Mouse (Mus musculus) embryonic facial prominence, embryonic 13.5 days (tissue): ENCODE measurements around the gene Gm49384. TPM values are rescaled to one million over a fixed set of nuclear protein-coding genes. Genes with fewer than 3 reads are reported as not detected.

Source experiments
- ATAC-seq: fragments of 200-750 bp; cut with Nextera tagmentation; 2 replicates; pipeline ENCODE4 v1.8.0; 2017; ENCODE audit warnings: low read depth; ENCODE audit not compliant: insufficient number of reproducible peaks, insufficient read depth, low FRiP score, low TSS enrichment
- H3K27ac ChIP-seq: fragments of 300-500 bp; sonication (generic); 2 replicates; pipeline ENCODE4 v1.5.1; 2015; ENCODE audit warnings: moderate library complexity, mild to moderate bottlenecking, inconsistent platforms
- H3K27me3 ChIP-seq: fragments of 300-500 bp; sonication (generic); 2 replicates; pipeline ENCODE4 v1.6.1; 2015; ENCODE audit warnings: mild to moderate bottlenecking, inconsistent platforms
- H3K36me3 ChIP-seq: fragments of 300-500 bp; sonication (generic); 2 replicates; pipeline ENCODE4 v1.6.1; 2015; ENCODE audit warnings: mild to moderate bottlenecking, inconsistent platforms
- H3K4me1 ChIP-seq: fragments of 300-500 bp; sonication (generic); 2 replicates; pipeline ENCODE4 v1.6.1; 2015; ENCODE audit warnings: inconsistent platforms
- H3K4me2 ChIP-seq: fragments of 300-500 bp; sonication (generic); 2 replicates; pipeline ENCODE4 v1.6.1; 2015; ENCODE audit warnings: moderate library complexity, mild to moderate bottlenecking, inconsistent platforms
- H3K4me3 ChIP-seq: fragments of 300-500 bp; sonication (generic); 2 replicates; pipeline ENCODE4 v1.5.1; 2015; ENCODE audit warnings: mild to moderate bottlenecking, inconsistent platforms
- H3K9ac ChIP-seq: fragments of 300-500 bp; sonication (generic); 2 replicates; pipeline ENCODE4 v1.6.1; 2015; ENCODE audit warnings: mild to moderate bottlenecking, inconsistent platforms
- H3K9me3 ChIP-seq: fragments of 300-500 bp; sonication (generic); 2 replicates; pipeline ENCODE4 v1.6.1; 2016; ENCODE audit warnings: inconsistent platforms
- WGBS: fragments of 180-500 bp; shearing (Covaris S2); methylation state at CpG from one replicate; pipeline ENCODE4 v1.1.7; 2015; ENCODE audit warnings: mixed read lengths; 5-methylcytosine and 5-hydroxymethylcytosine counted together
- polyA plus RNA-seq: library from polyadenylated mRNA; unstranded; fragments of >200 nt; fragmentation: Nextera tagmentation; extraction: Ambion mirVana; gene quantifications from 2 replicates; pipeline ENCODE4 v1.2.1, GENCODE M21; 2015

Gm49384 gene
- polyA plus RNA-seq: 26.1 and 33.9 TPM in 2 replicates

- H3K4me2 ChIP-seq: no peak within 1 kb of the TSS
- H3K9ac ChIP-seq: no peak within 1 kb of the TSS
- peaks cover 60% of the 10 kb centered on the region for H3K36me3 ChIP-seq
- H3K27me3 ChIP-seq: no peaks in the 10 kb centered on the region
- H3K9me3 ChIP-seq: no peaks in the 10 kb centered on the region
- 87% methylated on average over 16 of the region's 16 CpGs for WGBS
- no peak within 1 kb of the TSS for H3K27ac ChIP-seq
- no peak within 1 kb of the TSS for H3K4me3 ChIP-seq
- ATAC-seq: no peak
- H3K4me1 ChIP-seq: peaks cover under 1% of the 10 kb centered on the region; the same call in 1 of the 2 replicates
Observed at GRCm38 (mm10) chr12:69204052-69204833, at the start of gene Gm49384. Gene Gm49384 (minus strand): TSS chr12:69204267.

GRCm38 (mm10) chr12:69253806-69254205 is 49.7 kb upstream of the Gm49384 start:
- Histone ChIP-seq H3K4me3 (no peak overlapping the region), H3K9me3 (no peaks in the 10 kb centered on the region), H3K27me3 (no peaks in the 10 kb centered on the region), H3K4me2 (no peak overlapping the region), H3K4me1 (no peaks in the 10 kb centered on the region), H3K27ac (no peak overlapping the region), H3K36me3 (no peaks in the 10 kb centered on the region), H3K9ac (no peak overlapping the region)
- 90% methylated on average over 1 of the region's 1 CpGs for WGBS
- ATAC-seq: no peak

- no peaks in the 10 kb centered on the region for H3K4me1 ChIP-seq
- no peaks in the 10 kb centered on the region for H3K27me3 ChIP-seq
- no peaks in the 10 kb centered on the region for H3K9me3 ChIP-seq
- no peaks in the 10 kb centered on the region for H3K36me3 ChIP-seq
- no peak overlapping the region for H3K27ac ChIP-seq
- 82% methylated on average over 8 of the region's 8 CpGs for WGBS
- no peak overlapping the region for H3K4me2 ChIP-seq
- no peak for ATAC-seq
- H3K4me3 ChIP-seq: no peak overlapping the region
- H3K9ac ChIP-seq: no peak overlapping the region
Observed at GRCm38 (mm10) chr12:69250756-69251155, 46.7 kb upstream of the Gm49384 start.

GRCm38 (mm10) chr12:69249766-69250165 is 45.7 kb upstream of the Gm49384 start:
- H3K27me3 ChIP-seq: no peaks in the 10 kb centered on the region
- no peaks in the 10 kb centered on the region for H3K9me3 ChIP-seq
- no peaks in the 10 kb centered on the region for H3K4me1 ChIP-seq
- ATAC-seq: no peak
- no peak overlapping the region for H3K4me3 ChIP-seq
- no peak overlapping the region for H3K4me2 ChIP-seq
- H3K9ac ChIP-seq: no peak overlapping the region
- H3K36me3 ChIP-seq: no peaks in the 10 kb centered on the region
- 79% methylated on average over 4 of the region's 4 CpGs for WGBS
- H3K27ac ChIP-seq: no peak overlapping the region

- H3K27me3 ChIP-seq: no peaks in the 10 kb centered on the region
- no peaks in the 10 kb centered on the region for H3K36me3 ChIP-seq
- peak overlapping the region; percentile 85 for H3K27ac ChIP-seq
- peak overlapping the region; percentile 74 for H3K4me3 ChIP-seq
- H3K4me1 ChIP-seq: peaks cover 6% of the 10 kb centered on the region; the same call in 1 of the 2 replicates
- under 1% methylated on average over 64 of the region's 64 CpGs for WGBS
- H3K9me3 ChIP-seq: no peaks in the 10 kb centered on the region
- peak overlapping the region; percentile 87 for H3K9ac ChIP-seq
- peak overlapping the region; percentile 69 for H3K4me2 ChIP-seq
- ATAC-seq: peak; percentile 82
Observed at GRCm38 (mm10) chr12:69241771-69242431, 37.8 kb upstream of the Gm49384 start.

GRCm38 (mm10) chr12:69241405-69241770 is 37.3 kb upstream of the Gm49384 start:
- WGBS: 0% methylated on average over 3 of the region's 3 CpGs
- Histone ChIP-seq H3K27ac (peak overlapping the region; percentile 85), H3K27me3 (no peaks in the 10 kb centered on the region), H3K4me2 (peak overlapping the region; percentile 69), H3K9ac (peak overlapping the region; percentile 87), H3K9me3 (no peaks in the 10 kb centered on the region), H3K36me3 (no peaks in the 10 kb centered on the region), H3K4me1 (peaks cover 6% of the 10 kb centered on the region; the same call in 1 of the 2 replicates), H3K4me3 (peak overlapping the region; percentile 74)
- ATAC-seq: no peak; the same call in 1 of the 2 replicates

GRCm38 (mm10) chr12:69240876-69241275 is 36.8 kb upstream of the Gm49384 start, which contains the start of gene Klhdc1:
Gene Klhdc1 (plus strand): TSS chr12:69241176.
- Histone ChIP-seq H3K36me3 (no peaks in the 10 kb centered on the region), H3K9me3 (no peaks in the 10 kb centered on the region), H3K27ac (peak within 1 kb of the TSS; percentile 85), H3K4me2 (peak within 1 kb of the TSS; percentile 69), H3K4me3 (peak within 1 kb of the TSS; percentile 74), H3K4me1 (peaks cover 6% of the 10 kb centered on the region; the same call in 1 of the 2 replicates), H3K27me3 (no peaks in the 10 kb centered on the region), H3K9ac (peak within 1 kb of the TSS; percentile 87)
- 69% methylated on average over 6 of the region's 6 CpGs for WGBS
- no peak for ATAC-seq

- Histone ChIP-seq H3K4me1 (peaks cover 6% of the 10 kb centered on the region; the same call in 1 of the 2 replicates), H3K27ac (no peak overlapping the region), H3K27me3 (no peaks in the 10 kb centered on the region), H3K36me3 (no peaks in the 10 kb centered on the region), H3K9ac (no peak overlapping the region), H3K4me2 (no peak overlapping the region), H3K9me3 (no peaks in the 10 kb centered on the region), H3K4me3 (no peak overlapping the region)
- 45% methylated on average over 3 of the region's 3 CpGs for WGBS
- ATAC-seq: no peak
Observed at GRCm38 (mm10) chr12:69238284-69238683, 34.2 kb upstream of the Gm49384 start.

GRCm38 (mm10) chr12:69235782-69236181 is 31.7 kb upstream of the Gm49384 start:
- Histone ChIP-seq H3K36me3 (no peaks in the 10 kb centered on the region), H3K4me2 (no peak overlapping the region), H3K27me3 (no peaks in the 10 kb centered on the region), H3K4me1 (no peaks in the 10 kb centered on the region; the same call in 1 of the 2 replicates), H3K4me3 (no peak overlapping the region), H3K9ac (no peak overlapping the region), H3K9me3 (no peaks in the 10 kb centered on the region), H3K27ac (no peak overlapping the region)
- 89% methylated on average over 6 of the region's 6 CpGs for WGBS
- no peak for ATAC-seq

GRCm38 (mm10) chr12:69229251-69229650 is 25.2 kb upstream of the Gm49384 start:
- 67% methylated on average over 2 of the region's 2 CpGs for WGBS
- peaks cover 6% of the 10 kb centered on the region for H3K4me1 ChIP-seq
- H3K4me2 ChIP-seq: no peak overlapping the region
- peaks cover 16% of the 10 kb centered on the region for H3K36me3 ChIP-seq
- no peak overlapping the region for H3K27ac ChIP-seq
- H3K27me3 ChIP-seq: no peaks in the 10 kb centered on the region
- ATAC-seq: no peak
- no peak overlapping the region for H3K9ac ChIP-seq
- H3K4me3 ChIP-seq: no peak overlapping the region
- H3K9me3 ChIP-seq: no peaks in the 10 kb centered on the region

- Histone ChIP-seq H3K4me2 (peak within 1 kb of the TSS; percentile 59), H3K4me3 (peak within 1 kb of the TSS; percentile 65), H3K9me3 (no peaks in the 10 kb centered on the region), H3K9ac (peak within 1 kb of the TSS; percentile 74), H3K27ac (peak within 1 kb of the TSS; percentile 89), H3K27me3 (no peaks in the 10 kb centered on the region), H3K4me1 (peaks cover 6% of the 10 kb centered on the region), H3K36me3 (peaks cover 25% of the 10 kb centered on the region)
- peak; percentile 92 for ATAC-seq
- WGBS: under 1% methylated on average over 37 of the region's 37 CpGs
Observed at GRCm38 (mm10) chr12:69227776-69228466, 23.9 kb upstream of the Gm49384 start, which contains the start of gene Pole2. Gene Pole2 (minus strand): TSS chr12:69228195.
